Mouse (Mus musculus) limb, embryonic 12.5 days (tissue): Measurements from ENCODE around the gene Rnf32. TPM values are rescaled to one million over a fixed set of nuclear protein-coding genes. Genes with fewer than 3 reads are reported as not detected.

Source experiments
- ATAC-seq: fragments of 200-750 bp; cut with Nextera tagmentation; 2 replicates; pipeline ENCODE4 v1.8.0; 2017; ENCODE audit warnings: low read depth, moderate TSS enrichment; ENCODE audit not compliant: insufficient number of reproducible peaks, insufficient read depth, low FRiP score, low TSS enrichment
- H3K27ac ChIP-seq: fragments of 300-500 bp; sonication (generic); 2 replicates; pipeline ENCODE4 v1.5.1; 2016; ENCODE audit warnings: mild to moderate bottlenecking, moderate library complexity
- H3K27me3 ChIP-seq: fragments of 300-500 bp; sonication (generic); 2 replicates; pipeline ENCODE4 v1.6.1; 2016; ENCODE audit warnings: mild to moderate bottlenecking, moderate library complexity
- H3K36me3 ChIP-seq: fragments of 300-500 bp; sonication (generic); 2 replicates; pipeline ENCODE4 v1.6.1; 2016; ENCODE audit warnings: mild to moderate bottlenecking, moderate library complexity
- H3K4me1 ChIP-seq: fragments of 300-500 bp; sonication (generic); replicated peaks from 2 replicates; pipeline ENCODE4 v1.6.1; 2016
- H3K4me2 ChIP-seq: fragments of 300-500 bp; sonication (generic); 2 replicates; pipeline ENCODE4 v1.6.1; 2016; ENCODE audit warnings: mild to moderate bottlenecking, moderate library complexity
- H3K4me3 ChIP-seq: fragments of 300-500 bp; sonication (generic); replicated peaks from 2 replicates; pipeline ENCODE4 v1.5.1; 2016; ENCODE audit warnings: mild to moderate bottlenecking
- H3K9ac ChIP-seq: fragments of 300-500 bp; sonication (generic); replicated peaks from 2 replicates; pipeline ENCODE4 v1.6.1; 2016; ENCODE audit warnings: mild to moderate bottlenecking, moderate library complexity
- H3K9me3 ChIP-seq: fragments of 300-500 bp; sonication (generic); 2 replicates; pipeline ENCODE4 v1.6.1; 2016; ENCODE audit warnings: mild to moderate bottlenecking, moderate library complexity
- WGBS: fragments of 180-500 bp; shearing (Covaris S2); methylation state at CpG from one replicate; pipeline ENCODE4 v1.1.7; 2016; 5-methylcytosine and 5-hydroxymethylcytosine counted together
- polyA plus RNA-seq: library from polyadenylated mRNA; unstranded; fragments of >200 nt; fragmentation: Nextera tagmentation; extraction: Ambion mirVana; gene quantifications from 2 replicates; pipeline ENCODE4 v1.2.1, GENCODE M21; 2016

The Rnf32 gene
- polyA plus RNA-seq, 1 experiment from 2014 or later, result 3.3 TPM

- no peaks in the 10 kb centered on the region for H3K4me1 ChIP-seq
- WGBS, result 57% methylated on average over 2 of the region's 2 CpGs
These were observed 77.6 kb downstream of the Rnf32 start for GRCm38 (mm10) chr5:29273426-29273825.

GRCm38 (mm10) chr5:29274746-29275145 is 79.0 kb downstream of the Rnf32 start:
- no peaks in the 10 kb centered on the region for H3K9me3 ChIP-seq
- H3K4me2 ChIP-seq, result no peak overlapping the region
- H3K36me3 ChIP-seq, result no peaks in the 10 kb centered on the region
- H3K27me3 ChIP-seq, result no peaks in the 10 kb centered on the region
- no peak overlapping the region for H3K27ac ChIP-seq
- H3K4me1 ChIP-seq, result no peaks in the 10 kb centered on the region
- H3K9ac ChIP-seq, result no peak overlapping the region
- no peak for ATAC-seq
- no peak overlapping the region for H3K4me3 ChIP-seq

More at GRCm38 (mm10) chr5:29273426-29273825, 77.6 kb downstream of the Rnf32 start:
- Histone ChIP-seq H3K9me3 (no peaks in the 10 kb centered on the region), H3K36me3 (no peaks in the 10 kb centered on the region), H3K9ac (no peak overlapping the region), H3K4me3 (no peak overlapping the region), H3K27ac (no peak overlapping the region), H3K27me3 (no peaks in the 10 kb centered on the region), H3K4me2 (no peak overlapping the region)
- ATAC-seq, result no peak

Other genes with a start within 250 kb of the Rnf32 start
- 7.6 and 9.1 TPM in 2 replicates for gene Lmbr1, start 182.4 kb downstream of the Rnf32 start, polyA plus RNA-seq
- 31.7 and 32.5 TPM in 2 replicates for gene Nom1, start 238.7 kb downstream of the Rnf32 start, polyA plus RNA-seq